Mouse (Mus musculus): ENCODE measurements at regions not wholly inside any gene's neighbourhood (a gene's known extent, or its start where the extent isn't known, plus 50 kb on each side); places are given as distances from the start of the nearest gene placed in this dataset.
A peak's percentile ranks its signal among the peaks of the same experiment; 100 is the strongest.
"Not testable (repeated sequence)": the region's sequence is repeated elsewhere in the genome, so short reads cannot be mapped to it uniquely, and the experiment has no call there.

- Histone ChIP-seq H3K27me3 (replicated peaks; ENCODE audit: insufficient read depth, low read length) (no peaks in the 10 kb centered on the region), H3K9me3 (ENCODE audit: low read length) (no peaks in the 10 kb centered on the region), H3K27ac (ENCODE audit: low read length) (no peak overlapping the region), H3K4me1 (ENCODE audit: insufficient read depth, low read depth, low read length) (no peaks in the 10 kb centered on the region), H3K4me3 (ENCODE audit: low read depth, low read length) (no peak overlapping the region), H3K4me2 (replicated peaks; ENCODE audit: low read depth, low read length) (no peak overlapping the region), H3K9ac (replicated peaks; ENCODE audit: low read depth) (no peak overlapping the region), H3K36me3 (ENCODE audit: insufficient read depth, low read length) (no peaks in the 10 kb centered on the region)
- TF ChIP-seq CTCF (IDR thresholded peaks at IDR 0.05) (no peak), EP300 (IDR thresholded peaks at IDR 0.05) (no peak)
- no peak for DNase-seq (ENCODE audit: low spot score)
- WGBS: 86% methylated on average over 1 of the region's 1 CpGs
- no peak for ATAC-seq
Observed at GRCm38 (mm10) chr15:37099176-37099575, 91.6 kb upstream of the Zfp706 start.

- TF ChIP-seq EP300 (IDR thresholded peaks at IDR 0.05) (no peak), CTCF (IDR thresholded peaks at IDR 0.05) (no peak)
- Histone ChIP-seq H3K4me1 (ENCODE audit: insufficient read depth, low read depth, low read length) (no peaks in the 10 kb centered on the region), H3K36me3 (ENCODE audit: insufficient read depth, low read length) (no peaks in the 10 kb centered on the region), H3K27ac (ENCODE audit: low read length) (no peak overlapping the region), H3K9me3 (ENCODE audit: low read length) (no peaks in the 10 kb centered on the region), H3K9ac (replicated peaks; ENCODE audit: low read depth) (no peak overlapping the region), H3K4me3 (ENCODE audit: low read depth, low read length) (no peak overlapping the region), H3K27me3 (replicated peaks; ENCODE audit: insufficient read depth, low read length) (no peaks in the 10 kb centered on the region), H3K4me2 (replicated peaks; ENCODE audit: low read depth, low read length) (no peak overlapping the region)
- 93% methylated on average over 7 of the region's 7 CpGs for WGBS
- DNase-seq (ENCODE audit: low spot score) (no peak), ATAC-seq (no peak)
Observed at GRCm38 (mm10) chr15:37097426-37097825, 89.9 kb upstream of the Zfp706 start.

GRCm38 (mm10) chr15:37091171-37091570 is 83.6 kb upstream of the Zfp706 start:
- not testable (repeated sequence) for H3K27ac ChIP-seq (ENCODE audit: low read length); H3K9ac ChIP-seq (replicated peaks; ENCODE audit: low read depth); H3K36me3 ChIP-seq (ENCODE audit: insufficient read depth, low read length); H3K4me1 ChIP-seq (ENCODE audit: insufficient read depth, low read depth, low read length); H3K27me3 ChIP-seq (replicated peaks; ENCODE audit: insufficient read depth, low read length); H3K9me3 ChIP-seq (ENCODE audit: low read length); ATAC-seq; H3K4me3 ChIP-seq (ENCODE audit: low read depth, low read length); H3K4me2 ChIP-seq (replicated peaks; ENCODE audit: low read depth, low read length)
- WGBS: 40% methylated on average over 5 of the region's 5 CpGs
- DNase-seq (ENCODE audit: low spot score): peak; percentile 31

DNA sequence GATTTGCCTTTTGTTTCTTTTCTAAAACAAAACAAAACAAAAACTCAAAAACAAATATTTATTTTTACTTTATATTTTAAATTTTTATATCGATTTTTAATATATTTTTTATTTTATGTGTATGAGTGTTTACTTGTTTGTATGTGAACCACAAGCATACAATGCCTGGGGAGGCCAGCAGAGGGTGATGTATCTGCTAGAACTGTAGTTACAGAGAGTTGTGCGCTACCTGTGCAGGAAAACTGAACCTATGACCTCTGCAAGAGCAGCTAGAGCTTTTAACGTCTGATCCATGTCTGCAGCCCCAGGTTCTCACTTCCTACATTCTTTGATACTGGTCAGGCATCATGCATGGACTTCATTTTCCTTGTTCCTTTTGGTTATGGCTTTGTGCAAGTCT is 76.2 kb upstream of the Zfp706 start:
- Histone ChIP-seq H3K27ac (ENCODE audit: low read length) (no peak overlapping the region), H3K4me3 (ENCODE audit: low read depth, low read length) (no peak overlapping the region), H3K27me3 (replicated peaks; ENCODE audit: insufficient read depth, low read length) (no peaks in the 10 kb centered on the region), H3K9me3 (ENCODE audit: low read length) (0 out of 2 replicates have a peak, but pooled peaks cover 4% of the 10 kb centered on the region), H3K4me1 (ENCODE audit: insufficient read depth, low read depth, low read length) (no peaks in the 10 kb centered on the region), H3K4me2 (replicated peaks; ENCODE audit: low read depth, low read length) (no peak overlapping the region), H3K36me3 (ENCODE audit: insufficient read depth, low read length) (no peaks in the 10 kb centered on the region), H3K9ac (replicated peaks; ENCODE audit: low read depth) (no peak overlapping the region)
- TF ChIP-seq CTCF (IDR thresholded peaks at IDR 0.05) (no peak), EP300 (IDR thresholded peaks at IDR 0.05) (no peak)
- DNase-seq (ENCODE audit: low spot score) (no peak), ATAC-seq (no peak)
- WGBS: 70% methylated on average over 3 of the region's 3 CpGs

GRCm38 (mm10) chr15:37081836-37082235 is 74.3 kb upstream of the Zfp706 start:
- DNase-seq (ENCODE audit: low spot score) (no peak), ATAC-seq (no peak)

GRCm38 (mm10) chr15:37080931-37081330 is 73.4 kb upstream of the Zfp706 start:
- Histone ChIP-seq H3K36me3 (ENCODE audit: insufficient read depth, low read length) (no peaks in the 10 kb centered on the region), H3K4me1 (ENCODE audit: insufficient read depth, low read depth, low read length) (no peaks in the 10 kb centered on the region), H3K27me3 (replicated peaks; ENCODE audit: insufficient read depth, low read length) (no peaks in the 10 kb centered on the region), H3K4me3 (ENCODE audit: low read depth, low read length) (no peak overlapping the region), H3K9ac (replicated peaks; ENCODE audit: low read depth) (no peak overlapping the region), H3K9me3 (ENCODE audit: low read length) (0 out of 2 replicates have a peak, but pooled peaks cover 4% of the 10 kb centered on the region), H3K4me2 (replicated peaks; ENCODE audit: low read depth, low read length) (no peak overlapping the region), H3K27ac (ENCODE audit: low read length) (no peak overlapping the region)
- no peak for TF ChIP-seq EP300 (IDR thresholded peaks at IDR 0.05)
- no peak for TF ChIP-seq CTCF (IDR thresholded peaks at IDR 0.05)
- ATAC-seq: no peak
- no peak for DNase-seq (ENCODE audit: low spot score)
- WGBS: 90% methylated on average over 2 of the region's 2 CpGs

More at GRCm38 (mm10) chr15:37081836-37082235, 74.3 kb upstream of the Zfp706 start:
- Histone ChIP-seq H3K4me3 (ENCODE audit: low read depth, low read length) (no peak overlapping the region), H3K4me1 (ENCODE audit: insufficient read depth, low read depth, low read length) (no peaks in the 10 kb centered on the region), H3K36me3 (ENCODE audit: insufficient read depth, low read length) (no peaks in the 10 kb centered on the region), H3K9me3 (ENCODE audit: low read length) (0 out of 2 replicates have a peak, but pooled peaks cover 4% of the 10 kb centered on the region), H3K27me3 (replicated peaks; ENCODE audit: insufficient read depth, low read length) (no peaks in the 10 kb centered on the region), H3K4me2 (replicated peaks; ENCODE audit: low read depth, low read length) (no peak overlapping the region), H3K9ac (replicated peaks; ENCODE audit: low read depth) (no peak overlapping the region), H3K27ac (ENCODE audit: low read length) (no peak overlapping the region)
- 74% methylated on average over 2 of the region's 2 CpGs for WGBS
- TF ChIP-seq EP300 (IDR thresholded peaks at IDR 0.05) (no peak), CTCF (IDR thresholded peaks at IDR 0.05) (no peak)

- Histone ChIP-seq H3K27ac (ENCODE audit: low read length) (no peak overlapping the region), H3K9me3 (ENCODE audit: low read length) (0 out of 2 replicates have a peak, but pooled peaks cover 4% of the 10 kb centered on the region), H3K36me3 (ENCODE audit: insufficient read depth, low read length) (no peaks in the 10 kb centered on the region), H3K4me2 (replicated peaks; ENCODE audit: low read depth, low read length) (no peak overlapping the region), H3K4me3 (ENCODE audit: low read depth, low read length) (no peak overlapping the region), H3K4me1 (ENCODE audit: insufficient read depth, low read depth, low read length) (no peaks in the 10 kb centered on the region), H3K27me3 (replicated peaks; ENCODE audit: insufficient read depth, low read length) (no peaks in the 10 kb centered on the region), H3K9ac (replicated peaks; ENCODE audit: low read depth) (no peak overlapping the region)
- no peak for TF ChIP-seq EP300 (IDR thresholded peaks at IDR 0.05)
- TF ChIP-seq CTCF (IDR thresholded peaks at IDR 0.05): no peak
- ATAC-seq (no peak), DNase-seq (ENCODE audit: low spot score) (no peak)
- 88% methylated on average over 4 of the region's 4 CpGs for WGBS
Observed at GRCm38 (mm10) chr15:37080395-37080794, 72.8 kb upstream of the Zfp706 start.

DNA sequence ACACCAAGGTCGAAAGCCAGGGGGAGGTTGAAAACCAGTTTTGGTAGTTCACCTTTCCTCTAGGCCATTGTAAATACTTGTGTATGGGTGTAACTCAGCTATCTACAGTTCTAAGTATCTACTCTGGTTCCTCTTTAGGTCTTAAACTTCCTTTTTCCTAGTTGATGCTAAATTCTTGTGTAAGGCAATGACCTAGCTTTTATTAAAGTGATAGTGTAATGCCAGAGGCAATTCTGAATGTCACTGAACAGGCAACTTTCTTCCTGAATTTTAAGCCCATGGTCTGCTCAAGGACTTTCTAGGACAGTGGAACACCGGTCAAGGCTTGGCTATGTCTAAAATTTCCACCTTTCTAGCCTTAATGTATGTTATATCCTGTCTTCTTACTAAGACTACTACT is 66.6 kb upstream of the Zfp706 start:
- not testable (repeated sequence) for H3K27ac ChIP-seq (ENCODE audit: low read length); DNase-seq (ENCODE audit: low spot score); ATAC-seq; H3K9me3 ChIP-seq (ENCODE audit: low read length); H3K4me3 ChIP-seq (ENCODE audit: low read depth, low read length); H3K9ac ChIP-seq (replicated peaks; ENCODE audit: low read depth); H3K4me1 ChIP-seq (ENCODE audit: insufficient read depth, low read depth, low read length); H3K27me3 ChIP-seq (replicated peaks; ENCODE audit: insufficient read depth, low read length); H3K4me2 ChIP-seq (replicated peaks; ENCODE audit: low read depth, low read length); H3K36me3 ChIP-seq (ENCODE audit: insufficient read depth, low read length)
- WGBS: 84% methylated on average over 2 of the region's 2 CpGs

All from lung, postnatal 0 days (tissue).